Mouse (Mus musculus): ENCODE results near the gene Cldn10. TPM values are rescaled to one million over a fixed set of nuclear protein-coding genes. Genes with fewer than 3 reads are reported as not detected.

Gene Cldn10
- polyA plus RNA-seq, 1 experiment = 0.31 TPM

DNA sequence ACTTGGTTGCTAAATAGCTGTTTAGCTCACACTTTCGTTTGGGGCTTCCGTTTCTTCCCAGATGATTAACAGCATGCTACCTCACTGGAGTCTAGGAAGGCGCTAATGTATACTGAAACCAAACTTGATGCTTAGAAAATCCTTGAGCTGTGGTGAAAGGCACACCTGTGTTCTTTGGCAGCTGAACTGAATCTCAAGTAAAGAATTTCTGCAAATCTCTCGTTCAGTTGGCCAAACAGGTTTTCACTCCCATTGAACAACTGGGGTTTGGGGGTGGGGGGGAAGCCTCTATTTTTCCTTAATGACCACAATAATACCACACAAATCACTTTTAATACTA, 63.0 kb downstream of the Cldn10 start:
- peak; percentile 61 for DNase-seq (ENCODE audit: low read depth)
- TF ChIP-seq CTCF (IDR thresholded peaks at IDR 0.05; ENCODE audit: borderline replicate concordance, extremely low read depth, insufficient read depth, insufficient read length) = no peak
- TF ChIP-seq POLR2A (IDR thresholded peaks at IDR 0.05; ENCODE audit: borderline replicate concordance, extremely low read depth, insufficient read depth, insufficient read length, poor library complexity, severe bottlenecking) = no peak

- TF ChIP-seq CTCF (IDR thresholded peaks at IDR 0.05; ENCODE audit: borderline replicate concordance, extremely low read depth, insufficient read depth, insufficient read length) = no peak
- no peak for TF ChIP-seq POLR2A (IDR thresholded peaks at IDR 0.05; ENCODE audit: borderline replicate concordance, extremely low read depth, insufficient read depth, insufficient read length, poor library complexity, severe bottlenecking)
- DNase-seq (ENCODE audit: low read depth) = no peak
These were observed 63.9 kb downstream of the Cldn10 start for GRCm38 (mm10) chr14:118851496-118852107.

DNA sequence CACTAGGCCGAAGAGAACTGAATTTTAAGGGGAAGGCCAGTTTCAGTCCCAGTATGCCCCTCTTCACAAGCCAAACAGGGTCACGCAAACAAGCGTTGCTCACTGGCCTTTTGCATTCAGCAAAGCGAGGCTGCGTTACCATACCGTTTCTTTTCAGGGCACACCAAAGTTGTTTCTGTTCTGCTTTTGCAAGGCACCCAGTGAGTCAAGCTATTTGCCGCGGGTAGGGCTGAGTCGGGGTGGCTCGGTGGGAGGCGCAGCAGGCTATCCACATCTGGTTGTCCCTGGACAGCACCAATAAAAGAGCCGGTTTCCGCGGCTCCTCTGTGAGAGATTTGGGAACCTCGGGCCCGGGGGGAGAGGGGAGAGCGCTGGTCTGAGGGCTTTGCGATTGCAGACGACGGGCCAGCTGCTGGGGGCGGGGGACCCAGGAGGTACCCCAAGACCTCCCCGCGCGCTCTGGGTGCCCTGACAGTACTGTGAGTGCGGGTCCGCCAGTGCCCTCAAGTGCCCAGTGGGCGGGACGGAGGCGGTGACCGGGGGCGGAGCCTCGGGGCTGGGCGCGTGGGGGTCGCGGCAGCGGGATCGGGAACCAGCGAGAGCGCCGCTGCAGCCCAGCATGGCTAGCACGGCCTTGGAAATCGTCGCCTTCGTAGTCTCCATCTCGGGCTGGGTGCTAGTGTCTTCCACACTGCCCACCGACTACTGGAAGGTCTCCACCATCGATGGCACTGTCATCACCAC, 66.8 kb downstream of the Cldn10 start:
- TF ChIP-seq CTCF (IDR thresholded peaks at IDR 0.05; ENCODE audit: borderline replicate concordance, extremely low read depth, insufficient read depth, insufficient read length) (no peak), POLR2A (IDR thresholded peaks at IDR 0.05; ENCODE audit: borderline replicate concordance, extremely low read depth, insufficient read depth, insufficient read length, poor library complexity, severe bottlenecking) (no peak)
- DNase-seq (ENCODE audit: low read depth) = peak; percentile 66

- no peak for DNase-seq (ENCODE audit: low read depth)
- TF ChIP-seq CTCF (IDR thresholded peaks at IDR 0.05; ENCODE audit: borderline replicate concordance, extremely low read depth, insufficient read depth, insufficient read length) (0 out of 2 replicates have a peak, but pooled peaks have one; percentile 11), POLR2A (IDR thresholded peaks at IDR 0.05; ENCODE audit: borderline replicate concordance, extremely low read depth, insufficient read depth, insufficient read length, poor library complexity, severe bottlenecking) (no peak)
These were observed 67.6 kb downstream of the Cldn10 start for GRCm38 (mm10) chr14:118855141-118855800.

- no peak for DNase-seq (ENCODE audit: low read depth)
- TF ChIP-seq CTCF (IDR thresholded peaks at IDR 0.05; ENCODE audit: borderline replicate concordance, extremely low read depth, insufficient read depth, insufficient read length) = no peak
- TF ChIP-seq POLR2A (IDR thresholded peaks at IDR 0.05; ENCODE audit: borderline replicate concordance, extremely low read depth, insufficient read depth, insufficient read length, poor library complexity, severe bottlenecking) = no peak
These were observed 68.9 kb downstream of the Cldn10 start for GRCm38 (mm10) chr14:118856563-118856962.

- DNase-seq (ENCODE audit: low read depth) = peak; percentile 38
- TF ChIP-seq CTCF (IDR thresholded peaks at IDR 0.05; ENCODE audit: borderline replicate concordance, extremely low read depth, insufficient read depth, insufficient read length) = no peak
- TF ChIP-seq POLR2A (IDR thresholded peaks at IDR 0.05; ENCODE audit: borderline replicate concordance, extremely low read depth, insufficient read depth, insufficient read length, poor library complexity, severe bottlenecking) = no peak
These were observed 70.6 kb downstream of the Cldn10 start for GRCm38 (mm10) chr14:118858318-118858717.

DNA sequence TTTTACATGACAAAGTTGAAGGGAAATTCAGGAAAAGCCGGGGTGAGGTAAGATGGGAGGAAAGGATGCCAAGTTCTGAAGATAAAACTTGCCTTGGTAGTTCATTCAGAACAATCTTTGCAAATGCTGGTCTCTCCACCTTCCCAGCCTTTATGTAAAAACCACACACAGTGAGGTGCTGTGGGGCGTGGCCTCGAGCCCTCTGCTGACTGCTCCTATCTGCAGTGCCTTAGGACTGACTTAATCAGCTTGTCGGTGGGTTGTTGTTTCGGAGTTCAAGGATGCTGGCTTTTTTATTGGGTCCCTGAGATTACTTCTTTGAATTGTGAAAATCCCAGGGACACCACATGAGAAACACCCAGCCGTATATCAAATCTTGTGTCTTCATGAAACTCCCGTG, 74.5 kb downstream of the Cldn10 start:
- TF ChIP-seq POLR2A (IDR thresholded peaks at IDR 0.05; ENCODE audit: borderline replicate concordance, extremely low read depth, insufficient read depth, insufficient read length, poor library complexity, severe bottlenecking) = no peak
- no peak for TF ChIP-seq CTCF (IDR thresholded peaks at IDR 0.05; ENCODE audit: borderline replicate concordance, extremely low read depth, insufficient read depth, insufficient read length)
- DNase-seq (ENCODE audit: low read depth) = no peak

- TF ChIP-seq CTCF (IDR thresholded peaks at IDR 0.05; ENCODE audit: borderline replicate concordance, extremely low read depth, insufficient read depth, insufficient read length) (no peak), POLR2A (IDR thresholded peaks at IDR 0.05; ENCODE audit: borderline replicate concordance, extremely low read depth, insufficient read depth, insufficient read length, poor library complexity, severe bottlenecking) (no peak)
- DNase-seq (ENCODE audit: low read depth) = no peak
These were observed 77.2 kb downstream of the Cldn10 start for GRCm38 (mm10) chr14:118864905-118865304.

DNA sequence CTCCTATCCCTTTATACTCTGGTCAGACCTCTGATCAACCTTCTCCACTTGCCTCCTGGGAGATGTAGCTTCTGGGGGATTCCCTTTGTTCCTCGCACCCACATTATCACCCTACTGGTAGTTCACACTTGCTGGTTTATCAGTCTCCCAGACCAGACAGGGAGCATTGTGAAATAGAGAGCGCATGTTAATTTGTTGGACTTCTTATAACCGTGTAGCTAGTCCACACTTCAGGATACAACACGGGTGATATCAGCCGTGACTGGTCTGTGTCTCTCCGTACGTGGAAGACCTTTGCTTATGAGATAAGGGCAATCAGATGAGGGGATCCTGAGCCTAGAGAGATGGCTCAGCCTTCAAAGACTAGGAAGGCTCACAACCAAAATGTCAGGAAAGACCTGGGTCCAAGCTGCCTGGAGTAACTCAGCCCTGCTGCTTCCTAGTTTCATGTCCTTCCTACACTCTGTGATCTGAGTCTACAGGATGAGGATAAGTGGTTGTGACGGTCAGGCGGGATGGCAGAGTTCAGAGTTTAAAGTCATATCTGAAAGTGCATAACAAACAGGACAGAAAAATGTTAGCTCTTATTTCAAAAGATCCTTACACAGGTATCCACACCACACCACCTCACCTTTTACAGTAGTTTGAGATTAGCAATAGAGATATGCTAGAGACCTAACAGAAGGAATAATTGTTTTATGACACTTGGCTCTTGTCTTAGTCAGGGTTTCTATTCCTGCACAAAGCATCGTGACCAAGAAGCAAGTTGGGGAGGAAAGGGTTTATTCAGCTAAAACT, 78.5 kb downstream of the Cldn10 start:
- TF ChIP-seq CTCF (IDR thresholded peaks at IDR 0.05; ENCODE audit: borderline replicate concordance, extremely low read depth, insufficient read depth, insufficient read length) = no peak
- no peak for TF ChIP-seq POLR2A (IDR thresholded peaks at IDR 0.05; ENCODE audit: borderline replicate concordance, extremely low read depth, insufficient read depth, insufficient read length, poor library complexity, severe bottlenecking)
- no peak for DNase-seq (ENCODE audit: low read depth)

DNA sequence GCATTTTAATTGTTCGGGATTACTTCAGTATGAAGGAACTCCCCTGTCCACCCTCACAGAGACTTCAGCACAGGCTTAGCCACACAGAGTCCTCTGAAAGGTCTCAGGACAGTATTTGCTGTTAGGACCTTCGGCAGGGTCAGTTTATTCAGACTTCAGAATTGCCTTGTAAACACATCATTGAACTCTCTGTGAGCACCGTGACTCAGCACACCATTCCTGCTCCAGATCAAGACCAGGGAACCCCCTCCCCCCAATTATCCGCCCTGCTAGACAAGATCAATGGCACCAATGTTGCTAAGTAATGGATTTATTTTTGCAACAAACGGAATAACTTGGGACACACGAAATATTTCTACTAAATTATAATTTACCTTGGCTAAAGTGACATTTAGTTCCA, 79.7 kb downstream of the Cldn10 start:
- peak; percentile 19 for DNase-seq (ENCODE audit: low read depth)
- TF ChIP-seq CTCF (IDR thresholded peaks at IDR 0.05; ENCODE audit: borderline replicate concordance, extremely low read depth, insufficient read depth, insufficient read length) = no peak
- TF ChIP-seq POLR2A (IDR thresholded peaks at IDR 0.05; ENCODE audit: borderline replicate concordance, extremely low read depth, insufficient read depth, insufficient read length, poor library complexity, severe bottlenecking) = no peak

Data from brain, embryonic 14.5 days (tissue).